Mouse (Mus musculus) inflammation-experienced regulatory T-cells, adult 6 months (primary cell): ENCODE data around the gene Rer1. TPM values are rescaled to one million over a fixed set of nuclear protein-coding genes. Genes with fewer than 3 reads are reported as not detected.

Source experiments
- polyA plus RNA-seq, 3 experiments: library from polyadenylated mRNA; unstranded; fragments of 100-300 nt; shearing (Covaris generic); gene quantifications; one replicate each; pipeline ENCODE4 v1.2.1; 2017

Rer1 gene
- polyA plus RNA-seq, 3 experiments from 2014 or later = 101 to 140 (median 102) TPM

Other genes starting within 250 kb of the Rer1 start
- not detected for gene Ttc34, start 248.9 kb downstream of the Rer1 start, polyA plus RNA-seq
- gene Mmel1, start 216.8 kb downstream of the Rer1 start, polyA plus RNA-seq = not detected
- 10 to 100 TPM in 2 of 3 experiments, 1 to 10 TPM in 1; 2.8 to 17.4 (median 15.1) TPM for gene Fam213b, start 187.2 kb downstream of the Rer1 start, polyA plus RNA-seq
- 100 to 1,000 TPM in 2 of 3 experiments, 10 to 100 TPM in 1; 10.2 to 157 (median 117) TPM for gene Tnfrsf14, start 157.8 kb downstream of the Rer1 start, polyA plus RNA-seq
- gene Hes5, start 125.5 kb downstream of the Rer1 start, polyA plus RNA-seq = 1 to 10 TPM in 2 of 3 experiments, not detected in 1; 1.2 to 1.3 TPM
- 10 to 100 TPM; 22.1 to 59.6 (median 49.1) TPM for gene Pank4, start 122.3 kb downstream of the Rer1 start, polyA plus RNA-seq
- not detected for gene Plch2, start 29.6 kb downstream of the Rer1 start, polyA plus RNA-seq
- gene Pex10, start 19.4 kb downstream of the Rer1 start, polyA plus RNA-seq = 1 to 10 TPM; 5.8 to 8.7 (median 7.2) TPM
- 1 to 10 TPM in 2 of 3 experiments, under 1 TPM in 1; 0.79 to 2.1 (median 1.7) TPM for gene Morn1, start 195 bp upstream of the Rer1 start, polyA plus RNA-seq
- gene Ski, start 136.2 kb upstream of the Rer1 start, polyA plus RNA-seq = 10 to 100 TPM; 10.7 to 26.8 (median 26.8) TPM
- 10 to 100 TPM; 44.3 to 57.3 (median 51.6) TPM for gene Faap20, start 163.4 kb upstream of the Rer1 start, polyA plus RNA-seq